Mouse (Mus musculus) erythroblast, embryonic 14.5 days (primary cell): ENCODE measurements around the gene Wdr81.

ENCODE experiments used
- GATA1 ChIP-seq: IDR thresholded peaks from 2 replicates; pipeline ENCODE4 v1.6.1; 2012; ENCODE audit warnings: low read length, inconsistent platforms, mixed read lengths
- TAL1 ChIP-seq: IDR thresholded peaks from 3 replicates; pipeline ENCODE4 v1.6.1; 2012; ENCODE audit warnings: low read length, inconsistent platforms, mixed read lengths

DNA sequence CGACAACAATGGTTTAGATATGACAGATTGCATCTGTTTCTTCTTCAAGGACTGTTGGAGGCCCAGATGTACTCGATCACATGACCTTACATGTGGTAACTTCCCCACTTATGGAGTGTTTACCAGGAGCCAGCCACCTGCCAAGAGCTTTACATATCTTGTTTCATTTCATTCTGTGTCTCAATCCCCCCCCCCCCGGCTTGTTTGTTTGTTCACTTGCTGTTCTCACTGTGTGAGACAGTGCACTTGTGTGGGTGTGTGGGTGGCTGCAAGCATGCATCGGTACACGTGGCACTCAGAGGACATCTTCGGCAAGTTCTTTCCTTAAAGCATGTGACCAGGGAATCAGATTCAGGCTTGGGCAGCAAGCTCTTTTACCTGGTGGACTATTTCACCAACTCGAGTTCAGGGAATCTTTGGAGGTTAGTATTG, 1.9 kb upstream of the Wdr81 start:
- TF ChIP-seq GATA1, result no peak
- no peak for TF ChIP-seq TAL1
